Mouse (Mus musculus): ENCODE results near the gene Rps6ka1. TPM values are rescaled to one million over a fixed set of nuclear protein-coding genes. Genes with fewer than 3 reads are reported as not detected.

The Rps6ka1 gene
- polyA plus RNA-seq, 1 experiment from 2014 or later, result 30.0 TPM

- Histone ChIP-seq H3K27me3 (ENCODE audit: control insufficient read depth, insufficient read depth, low read length) (no peaks in the 10 kb centered on the region), H3K36me3 (ENCODE audit: control insufficient read depth, insufficient read depth, low read length) (no peaks in the 10 kb centered on the region), H3K9me3 (ENCODE audit: control insufficient read depth, low read length) (no peaks in the 10 kb centered on the region), H3K27ac (ENCODE audit: low read depth, low read length) (no peak overlapping the region), H3K4me3 (ENCODE audit: low read depth, low read length) (no peak overlapping the region), H3K9ac (ENCODE audit: low read length) (no peak overlapping the region; the same call in 1 of the 2 replicates), H3K4me1 (ENCODE audit: control insufficient read depth, insufficient read depth, low read length) (no peaks in the 10 kb centered on the region), H3K4me2 (ENCODE audit: low read depth) (no peak overlapping the region)
- DNase-seq (ENCODE audit: low spot score) (no peak), ATAC-seq (ENCODE audit: insufficient read depth, low FRiP score, low TSS enrichment) (no peak)
- WGBS, result 45% methylated on average over 9 of the region's 9 CpGs
These were observed 46.6 kb downstream of the Rps6ka1 start for GRCm38 (mm10) chr4:133841035-133841434.

GRCm38 (mm10) chr4:133840501-133840900 is 47.1 kb downstream of the Rps6ka1 start:
- DNase-seq (ENCODE audit: low spot score), result no peak
- no peak for ATAC-seq (ENCODE audit: insufficient read depth, low FRiP score, low TSS enrichment)
- WGBS, result 96% methylated on average over 7 of the region's 7 CpGs
- Histone ChIP-seq H3K4me1 (ENCODE audit: control insufficient read depth, insufficient read depth, low read length) (no peaks in the 10 kb centered on the region), H3K4me3 (ENCODE audit: low read depth, low read length) (no peak overlapping the region), H3K4me2 (ENCODE audit: low read depth) (no peak overlapping the region), H3K9me3 (ENCODE audit: control insufficient read depth, low read length) (no peaks in the 10 kb centered on the region), H3K27me3 (ENCODE audit: control insufficient read depth, insufficient read depth, low read length) (no peaks in the 10 kb centered on the region), H3K36me3 (ENCODE audit: control insufficient read depth, insufficient read depth, low read length) (no peaks in the 10 kb centered on the region), H3K9ac (ENCODE audit: low read length) (no peak overlapping the region), H3K27ac (ENCODE audit: low read depth, low read length) (no peak overlapping the region)

GRCm38 (mm10) chr4:133839385-133839826 is 48.2 kb downstream of the Rps6ka1 start:
- H3K27me3 ChIP-seq (ENCODE audit: control insufficient read depth, insufficient read depth, low read length), result no peaks in the 10 kb centered on the region
- no peaks in the 10 kb centered on the region for H3K4me1 ChIP-seq (ENCODE audit: control insufficient read depth, insufficient read depth, low read length)
- no peak overlapping the region for H3K27ac ChIP-seq (ENCODE audit: low read depth, low read length)
- H3K9ac ChIP-seq (ENCODE audit: low read length), result no peak overlapping the region
- DNase-seq (ENCODE audit: low spot score), result no peak
- no peak for ATAC-seq (ENCODE audit: insufficient read depth, low FRiP score, low TSS enrichment)
- 67% methylated on average over 4 of the region's 4 CpGs for WGBS
- H3K9me3 ChIP-seq (ENCODE audit: control insufficient read depth, low read length), result no peaks in the 10 kb centered on the region
- no peaks in the 10 kb centered on the region for H3K36me3 ChIP-seq (ENCODE audit: control insufficient read depth, insufficient read depth, low read length)
- H3K4me3 ChIP-seq (ENCODE audit: low read depth, low read length), result no peak overlapping the region
- H3K4me2 ChIP-seq (ENCODE audit: low read depth), result no peak overlapping the region

GRCm38 (mm10) chr4:133836575-133836974 is 51.0 kb downstream of the Rps6ka1 start:
- Histone ChIP-seq H3K4me1 (ENCODE audit: control insufficient read depth, insufficient read depth, low read length) (no peaks in the 10 kb centered on the region), H3K4me3 (ENCODE audit: low read depth, low read length) (no peak overlapping the region), H3K27me3 (ENCODE audit: control insufficient read depth, insufficient read depth, low read length) (no peaks in the 10 kb centered on the region), H3K27ac (ENCODE audit: low read depth, low read length) (no peak overlapping the region), H3K4me2 (ENCODE audit: low read depth) (no peak overlapping the region), H3K36me3 (ENCODE audit: control insufficient read depth, insufficient read depth, low read length) (no peaks in the 10 kb centered on the region), H3K9me3 (ENCODE audit: control insufficient read depth, low read length) (no peaks in the 10 kb centered on the region), H3K9ac (ENCODE audit: low read length) (no peak overlapping the region)
- 63% methylated on average over 10 of the region's 10 CpGs for WGBS
- ATAC-seq (ENCODE audit: insufficient read depth, low FRiP score, low TSS enrichment), result no peak
- no peak for DNase-seq (ENCODE audit: low spot score)

- Histone ChIP-seq H3K4me3 (ENCODE audit: low read depth, low read length) (no peak overlapping the region), H3K36me3 (ENCODE audit: control insufficient read depth, insufficient read depth, low read length) (no peaks in the 10 kb centered on the region), H3K9ac (ENCODE audit: low read length) (no peak overlapping the region), H3K27me3 (ENCODE audit: control insufficient read depth, insufficient read depth, low read length) (no peaks in the 10 kb centered on the region), H3K27ac (ENCODE audit: low read depth, low read length) (no peak overlapping the region), H3K9me3 (ENCODE audit: control insufficient read depth, low read length) (no peaks in the 10 kb centered on the region), H3K4me2 (ENCODE audit: low read depth) (no peak overlapping the region), H3K4me1 (ENCODE audit: control insufficient read depth, insufficient read depth, low read length) (no peaks in the 10 kb centered on the region)
- ATAC-seq (ENCODE audit: insufficient read depth, low FRiP score, low TSS enrichment), result no peak
- DNase-seq (ENCODE audit: low spot score), result no peak
- 96% methylated on average over 5 of the region's 5 CpGs for WGBS
These were observed 52.4 kb downstream of the Rps6ka1 start for GRCm38 (mm10) chr4:133835211-133835610.

- H3K9ac ChIP-seq (ENCODE audit: low read length), result no peak overlapping the region
- no peaks in the 10 kb centered on the region for H3K9me3 ChIP-seq (ENCODE audit: control insufficient read depth, low read length)
- no peaks in the 10 kb centered on the region for H3K36me3 ChIP-seq (ENCODE audit: control insufficient read depth, insufficient read depth, low read length)
- H3K4me1 ChIP-seq (ENCODE audit: control insufficient read depth, insufficient read depth, low read length), result no peaks in the 10 kb centered on the region
- no peak overlapping the region for H3K4me3 ChIP-seq (ENCODE audit: low read depth, low read length)
- DNase-seq (ENCODE audit: low spot score) (peak; percentile 51), ATAC-seq (ENCODE audit: insufficient read depth, low FRiP score, low TSS enrichment) (no peak)
- 65% methylated on average over 15 of the region's 15 CpGs for WGBS
- no peaks in the 10 kb centered on the region for H3K27me3 ChIP-seq (ENCODE audit: control insufficient read depth, insufficient read depth, low read length)
- H3K27ac ChIP-seq (ENCODE audit: low read depth, low read length), result no peak overlapping the region
- H3K4me2 ChIP-seq (ENCODE audit: low read depth), result no peak overlapping the region
These were observed 54.4 kb downstream of the Rps6ka1 start for GRCm38 (mm10) chr4:133832945-133833874.

- 100% methylated on average over 1 of the region's 1 CpGs for WGBS
- DNase-seq (ENCODE audit: low spot score) (no peak), ATAC-seq (ENCODE audit: insufficient read depth, low FRiP score, low TSS enrichment) (no peak)
- Histone ChIP-seq H3K27ac (ENCODE audit: low read depth, low read length) (no peak overlapping the region), H3K4me2 (ENCODE audit: low read depth) (no peak overlapping the region), H3K4me3 (ENCODE audit: low read depth, low read length) (no peak overlapping the region), H3K9ac (ENCODE audit: low read length) (no peak overlapping the region), H3K27me3 (ENCODE audit: control insufficient read depth, insufficient read depth, low read length) (no peaks in the 10 kb centered on the region), H3K9me3 (ENCODE audit: control insufficient read depth, low read length) (no peaks in the 10 kb centered on the region), H3K4me1 (ENCODE audit: control insufficient read depth, insufficient read depth, low read length) (no peaks in the 10 kb centered on the region), H3K36me3 (ENCODE audit: control insufficient read depth, insufficient read depth, low read length) (no peaks in the 10 kb centered on the region)
These were observed 57.1 kb downstream of the Rps6ka1 start for GRCm38 (mm10) chr4:133830453-133830852.

- Histone ChIP-seq H3K4me1 (ENCODE audit: control insufficient read depth, insufficient read depth, low read length) (no peaks in the 10 kb centered on the region), H3K27me3 (ENCODE audit: control insufficient read depth, insufficient read depth, low read length) (no peaks in the 10 kb centered on the region), H3K9me3 (ENCODE audit: control insufficient read depth, low read length) (no peaks in the 10 kb centered on the region), H3K27ac (ENCODE audit: low read depth, low read length) (no peak overlapping the region), H3K9ac (ENCODE audit: low read length) (no peak overlapping the region), H3K4me2 (ENCODE audit: low read depth) (no peak overlapping the region), H3K4me3 (ENCODE audit: low read depth, low read length) (no peak overlapping the region), H3K36me3 (ENCODE audit: control insufficient read depth, insufficient read depth, low read length) (no peaks in the 10 kb centered on the region)
- DNase-seq (ENCODE audit: low spot score), result peak; percentile 70
- 5% methylated on average over 10 of the region's 10 CpGs for WGBS
- ATAC-seq (ENCODE audit: insufficient read depth, low FRiP score, low TSS enrichment), result no peak
These were observed 58.1 kb downstream of the Rps6ka1 start for GRCm38 (mm10) chr4:133829281-133830070.
